Mouse (Mus musculus): ENCODE data around the gene Ampd3.

DNA sequence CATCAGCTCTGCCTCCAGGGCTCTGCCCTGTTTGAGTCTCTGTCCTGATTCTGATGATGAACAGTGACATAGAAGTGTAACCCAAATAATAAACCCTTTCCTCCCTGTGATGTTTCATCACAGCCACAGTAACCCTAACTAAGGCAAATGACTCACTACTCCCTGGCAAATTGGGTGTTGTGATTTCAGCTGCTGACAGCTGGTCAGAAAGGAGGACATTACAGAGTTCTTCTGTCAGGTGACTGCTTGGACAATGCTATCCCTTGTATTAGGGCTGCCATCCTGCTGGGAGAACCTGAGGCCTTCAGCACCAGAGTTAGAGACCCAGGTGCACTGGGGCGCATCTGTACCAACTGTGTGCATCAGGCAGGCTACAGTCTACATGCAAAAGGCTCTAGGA lies 14.7 kb upstream of the Ampd3 start:
- TF ChIP-seq TBP (IDR thresholded peaks at IDR 0.05; ENCODE audit: low read depth, low read length) (no peak), USF2 (IDR thresholded peaks at IDR 0.05; ENCODE audit: borderline replicate concordance in 1 of 2, insufficient read depth in 1 of 2, low read depth in 1 of 2, low read length in 2 of 2) (no peak), TCF12 (IDR thresholded peaks at IDR 0.05; ENCODE audit: low read depth, low read length) (no peak), CTCF (IDR thresholded peaks at IDR 0.05 in 2 of 3, conservative IDR thresholded peaks at IDR 0.05 in 1 of 3; ENCODE audit: control insufficient read depth in 1 of 3, insufficient read depth in 1 of 3, low read depth in 2 of 3, low read length in 3 of 3, poor library complexity in 1 of 3, severe bottlenecking in 1 of 3) (no peak), EP300 (IDR thresholded peaks at IDR 0.05; ENCODE audit: low read depth in 1 of 2, low read length in 2 of 2) (no peak), POLR2A (IDR thresholded peaks at IDR 0.05; ENCODE audit: control insufficient read depth in 1 of 2, insufficient read depth in 1 of 2, low read depth in 1 of 2, low read length in 2 of 2, poor library complexity in 1 of 2) (no peak), ZC3H11A (IDR thresholded peaks at IDR 0.05; ENCODE audit: low read depth, low read length) (no peak), BHLHE40 (IDR thresholded peaks at IDR 0.05; ENCODE audit: borderline replicate concordance, low read depth, low read length) (no peak), ZNF384 (IDR thresholded peaks at IDR 0.05; ENCODE audit: low read depth, low read length) (no peak), KAT2A (conservative IDR thresholded peaks at IDR 0.05; ENCODE audit: low read depth, low read length) (no peak), GATA1 (IDR thresholded peaks at IDR 0.05; ENCODE audit: low read depth, low read length) (no peak)
